Comparison of ENCODE assay signal across 8 mouse cellular contexts in genomic region chr10:70097911-70098569, GRCm38 (mm10). TPM values are rescaled to one million over a fixed set of nuclear protein-coding genes. Genes with fewer than 3 reads are reported as not detected.
A peak's percentile ranks its signal among the peaks of the same experiment; 100 is the strongest.
DNase-seq lines count a peak whose midpoint lies in the region; ATAC-seq and TF ChIP-seq lines count a peak whose summit lies in the region.

No protein-coding gene starts in this region.

- H3K27me3 ChIP-seq in forebrain, embryonic 14.5 days (replicated peaks; ENCODE audit: control insufficient read depth, insufficient read depth, low read length), result no peaks in the 10 kb centered on the region
- H3K27me3 ChIP-seq in heart, postnatal 0 days (ENCODE audit: control insufficient read depth, insufficient read depth, low read length), result no peaks in the 10 kb centered on the region

- peak overlapping the region; percentile 74 for H3K4me3 ChIP-seq in forebrain, embryonic 14.5 days (ENCODE audit: low read depth, low read length)
- H3K4me3 ChIP-seq in heart, postnatal 0 days (ENCODE audit: low read depth, low read length), result peak overlapping the region; percentile 92
- peak overlapping the region; percentile 97 for H3K4me3 ChIP-seq in olfactory bulb, adult 2 months (ENCODE audit: insufficient read depth, low read depth, low read length)

- peak overlapping the region; percentile 86 for H3K4me2 ChIP-seq in forebrain, embryonic 14.5 days (ENCODE audit: low read length)
- peak overlapping the region; percentile 97 for H3K4me2 ChIP-seq in heart, postnatal 0 days (ENCODE audit: low read depth, low read length)

- H3K27ac ChIP-seq in forebrain, embryonic 14.5 days (ENCODE audit: low read depth, low read length), result peak overlapping the region; percentile 85
- H3K27ac ChIP-seq in heart, postnatal 0 days (ENCODE audit: low read depth), result peak overlapping the region; percentile 93
- H3K27ac ChIP-seq in olfactory bulb, adult 2 months (ENCODE audit: insufficient read depth, low read depth, low read length), result 0 out of 2 replicates have a peak overlapping the region, but pooled peaks have one; percentile 2

- no peak for TF ChIP-seq CTCF in heart, postnatal 0 days (IDR thresholded peaks at IDR 0.05; ENCODE audit: low read depth)
- TF ChIP-seq CTCF in olfactory bulb, adult 2 months (IDR thresholded peaks at IDR 0.05; ENCODE audit: insufficient read depth, low read depth, low read length), result no peak

- H3K9me3 ChIP-seq in forebrain, embryonic 14.5 days (replicated peaks; ENCODE audit: control insufficient read depth, low read length), result no peaks in the 10 kb centered on the region
- no peaks in the 10 kb centered on the region; the same call in 1 of the 2 replicates for H3K9me3 ChIP-seq in heart, postnatal 0 days (replicated peaks; ENCODE audit: control insufficient read depth, low read length)

- H3K36me3 ChIP-seq in forebrain, embryonic 14.5 days (ENCODE audit: control insufficient read depth, insufficient read depth, low read length), result no peaks in the 10 kb centered on the region
- no peaks in the 10 kb centered on the region for H3K36me3 ChIP-seq in heart, postnatal 0 days (replicated peaks; ENCODE audit: control insufficient read depth, insufficient read depth, low read length)

- ATAC-seq in forebrain, embryonic 14.5 days, result peak; percentile 32
- ATAC-seq in heart, postnatal 0 days (ENCODE audit: insufficient read depth, low read depth), result peak; percentile 33; the same call in 1 of the 2 replicates

- no peak for TF ChIP-seq POLR2A in olfactory bulb, adult 2 months (IDR thresholded peaks at IDR 0.05; ENCODE audit: insufficient read depth, low read depth, low read length)

- WGBS in forebrain, embryonic 14.5 days, result under 1% methylated on average over 28 of the region's 29 CpGs
- under 1% methylated on average over 29 of the region's 29 CpGs for WGBS in heart, postnatal 0 days
- under 1% methylated on average over 29 of the region's 29 CpGs for WGBS in olfactory bulb, adult 2 months

- TF ChIP-seq EP300 in heart, postnatal 0 days (IDR thresholded peaks at IDR 0.05; ENCODE audit: low read depth), result no peak

- peak overlapping the region; percentile 82 for H3K9ac ChIP-seq in forebrain, embryonic 14.5 days (ENCODE audit: low read length)
- peak overlapping the region; percentile 97 for H3K9ac ChIP-seq in heart, postnatal 0 days (replicated peaks; ENCODE audit: low read depth, low read length)

- peak; percentile 68 for DNase-seq in A20 (ENCODE audit: low read depth, low spot score)
- DNase-seq in brain, adult 2 months (ENCODE audit: low read depth, low spot score), result peak; percentile 84
- peak; percentile 80 for DNase-seq in forebrain, embryonic 14.5 days (ENCODE audit: low spot score)
- peak; percentile 55 for DNase-seq in heart, postnatal 0 days (ENCODE audit: low spot score)
- DNase-seq in layer of hippocampus, adult 18-20 months (ENCODE audit: low spot score in 2 of 2), result peak; percentile 70 to 88
- peak; percentile 73 to 74 for DNase-seq in lung, adult 18-20 months
- peak; percentile 39 for DNase-seq in thymus, postnatal 0 days (ENCODE audit: low spot score)

- H3K4me1 ChIP-seq in forebrain, embryonic 14.5 days (ENCODE audit: control insufficient read depth, insufficient read depth, low read length), result peaks cover 13% of the 10 kb centered on the region
- H3K4me1 ChIP-seq in heart, postnatal 0 days (ENCODE audit: control insufficient read depth, insufficient read depth), result peaks cover 26% of the 10 kb centered on the region
- H3K4me1 ChIP-seq in olfactory bulb, adult 2 months (ENCODE audit: control insufficient read depth, insufficient read depth, low read length), result peaks cover 20% of the 10 kb centered on the region

RNA-seq across cellular contexts. Expression of gene Ccdc6, which starts 1.1 kb away (rescaled TPM):
- 22.8 and 25.8 TPM in 2 replicates for polyA plus RNA-seq in forebrain, embryonic 14.5 days (2014; fragmentation: Nextera tagmentation; extraction: Ambion mirVana)
- 10.4 and 24.2 TPM in 2 replicates for total RNA-seq in heart, postnatal 0 days (2014; rRNA removed; ENCODE audit: low replicate concordance)
- polyA plus RNA-seq in heart, postnatal 0 days (2015; fragmentation: Nextera tagmentation; extraction: Ambion mirVana), result 7.7 and 7.8 TPM in 2 replicates
- 10 to 100 TPM; 72.0 to 73.6 TPM for total RNA-seq in layer of hippocampus, adult 18-20 months (2021)
- polyA plus RNA-seq in olfactory bulb, adult 2 months (2012; ENCODE audit: insufficient read depth, insufficient read length, low replicate concordance, missing spikeins), result not detected in 2 replicates
- polyA plus RNA-seq in thymus, postnatal 0 days (2015; fragmentation: Nextera tagmentation; extraction: Ambion mirVana), result 14.7 and 16.4 TPM in 2 replicates

Comparison
In these comparisons a context has a peak if more than half of its experiments do, and no peak if none do; other contexts are left out.
1. Peak in every context shown above with its lines: DNase-seq, ATAC-seq, H3K4me3 ChIP-seq and H3K27ac ChIP-seq.
2. H3K27ac ChIP-seq: peak in every context shown above with its lines; median percentile 93 in heart, postnatal 0 days; 85 in forebrain, embryonic 14.5 days; 2 in olfactory bulb, adult 2 months.